Mouse (Mus musculus): ENCODE measurements around the gene Ifnar2.
A peak's percentile ranks its signal among the peaks of the same experiment; 100 is the strongest.

Gene Ifnar2

DNA sequence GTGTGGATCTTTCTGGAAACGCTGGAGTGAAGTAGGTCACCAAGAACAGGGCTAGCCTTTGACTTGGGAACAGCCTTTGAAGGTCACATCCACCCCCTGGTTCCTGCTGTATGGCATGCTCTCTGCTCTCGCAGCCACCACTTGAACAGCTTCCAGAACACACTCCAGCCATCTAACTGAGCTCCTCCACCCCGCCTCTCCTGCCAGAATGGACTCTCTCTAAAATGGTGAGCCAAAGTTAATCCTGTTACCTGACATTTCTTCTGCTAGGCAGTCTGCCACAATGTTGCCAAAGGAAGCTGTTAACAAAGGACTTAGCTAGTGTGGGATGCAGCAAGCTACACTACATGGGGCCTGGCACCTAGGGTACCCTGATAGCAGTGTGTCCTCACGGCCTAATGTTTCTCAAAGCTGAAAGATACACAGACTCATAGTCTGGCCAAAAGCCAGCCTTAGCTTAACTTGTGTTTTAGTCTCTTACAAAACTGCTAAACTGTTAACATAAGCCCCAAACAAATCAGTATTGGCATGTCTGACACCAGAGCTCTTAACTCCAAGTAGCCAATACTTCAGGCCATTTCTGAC lies 22.3 kb downstream of the Ifnar2 start:
- DNase-seq (ENCODE audit: low read depth), result peak; percentile 28

DNA sequence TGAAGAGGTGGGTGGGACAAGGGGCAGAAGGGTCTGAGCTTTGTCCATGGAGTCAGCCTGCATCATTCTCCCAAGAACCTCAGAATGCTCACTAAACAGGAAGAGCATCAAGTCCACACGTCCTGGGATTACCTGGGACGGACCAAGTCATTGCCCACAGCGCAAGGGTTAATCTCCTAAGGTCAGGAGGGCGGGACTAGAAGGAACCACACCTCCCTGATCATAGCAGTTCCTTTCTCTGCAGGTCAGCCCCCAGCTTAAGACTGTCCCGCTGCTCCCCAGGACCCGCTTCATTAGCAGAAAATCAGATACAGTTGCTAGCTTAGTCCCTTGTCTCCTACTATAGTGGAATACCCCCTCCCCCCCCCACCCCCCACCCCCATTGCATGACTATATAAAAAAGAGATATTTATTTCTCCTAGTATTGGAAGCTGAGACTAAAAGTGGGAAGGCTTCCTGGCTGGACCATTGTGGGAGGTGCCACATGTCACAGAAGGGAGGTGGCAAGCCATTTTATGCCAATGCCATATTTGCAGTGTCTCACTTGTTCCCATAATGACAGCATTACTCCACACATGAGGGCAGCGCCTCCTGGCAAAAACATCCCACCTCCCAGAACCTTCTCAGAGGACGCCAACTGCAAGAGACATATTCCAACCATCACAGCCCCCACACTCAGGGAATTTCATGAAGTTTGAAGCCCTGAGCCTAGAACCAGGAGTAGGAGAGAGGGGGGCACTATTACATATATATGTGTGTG lies 23.2 kb downstream of the Ifnar2 start:
- DNase-seq (ENCODE audit: low read depth), result no peak

DNA sequence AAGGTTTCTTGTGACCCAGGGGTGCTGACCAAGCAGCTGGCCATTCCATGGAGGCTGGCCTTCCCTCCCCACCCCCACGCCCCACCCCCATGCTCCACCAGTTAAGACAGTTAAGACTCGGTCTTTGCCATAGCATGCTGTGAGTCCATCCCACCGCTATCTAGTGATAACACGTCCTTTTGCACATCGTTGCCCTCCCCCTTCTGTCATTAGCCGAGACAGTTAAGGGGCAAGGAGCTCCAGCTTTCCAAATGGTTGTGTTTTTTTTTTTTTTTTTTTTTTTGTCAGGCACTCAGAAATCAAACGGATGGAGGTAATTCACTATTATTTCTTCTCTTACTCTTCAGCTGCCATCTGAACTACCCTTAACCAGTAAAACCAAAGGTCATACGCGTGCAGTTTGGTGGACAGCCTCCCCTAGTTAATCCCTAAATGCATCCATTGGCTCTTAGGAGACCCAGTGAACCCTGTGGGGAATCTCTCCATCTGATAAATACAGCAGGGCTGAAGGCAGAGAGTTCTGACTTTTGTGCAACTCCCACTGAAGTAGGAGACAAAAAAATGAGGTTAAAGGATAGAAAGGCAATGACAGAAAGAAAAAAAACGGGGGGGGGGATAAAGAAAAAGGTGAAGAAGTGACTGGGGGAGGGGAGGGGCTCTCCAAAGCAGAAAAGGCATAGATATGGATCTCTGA lies 24.4 kb downstream of the Ifnar2 start:
- no peak for DNase-seq (ENCODE audit: low read depth)

DNA sequence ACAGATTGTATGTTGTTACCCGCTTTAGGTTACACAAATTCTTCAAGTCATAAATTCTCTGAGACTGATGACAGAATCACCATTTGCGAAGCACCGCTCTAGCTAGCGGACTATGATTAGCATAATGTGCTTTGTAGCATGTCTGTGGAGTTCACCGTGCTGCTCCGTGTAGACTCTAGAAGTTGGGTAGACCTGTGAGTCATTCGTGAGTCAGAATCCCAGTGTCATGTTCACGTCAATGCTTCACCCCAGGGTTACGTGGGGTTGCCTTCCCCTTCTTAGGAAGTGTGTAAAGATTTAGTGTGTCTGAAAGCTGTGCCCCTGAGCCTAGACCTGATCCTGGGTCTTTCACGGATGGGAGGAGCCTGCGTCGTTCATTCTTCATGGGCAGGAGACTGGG lies 25.4 kb downstream of the Ifnar2 start:
- peak; percentile 51 for DNase-seq (ENCODE audit: low read depth)

DNA sequence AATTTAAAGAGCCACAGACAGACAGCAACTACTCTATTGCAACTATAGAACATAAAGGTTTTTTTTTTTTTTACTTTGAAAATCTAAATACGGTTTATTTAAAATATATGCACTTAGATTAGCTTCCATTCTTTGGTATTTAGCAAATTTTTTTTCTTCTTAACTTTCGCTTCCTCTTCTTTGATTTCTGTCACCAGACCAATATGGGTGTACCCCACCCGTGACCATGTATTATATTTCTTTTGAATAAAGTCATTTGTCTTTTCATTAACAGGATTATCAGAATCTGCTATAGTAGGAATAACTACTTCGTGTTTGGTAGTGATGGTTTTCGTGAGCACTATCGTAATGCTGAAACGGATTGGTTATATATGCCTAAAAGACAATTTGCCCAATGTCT lies 26.4 kb downstream of the Ifnar2 start:
- DNase-seq (ENCODE audit: low read depth), result no peak

DNA sequence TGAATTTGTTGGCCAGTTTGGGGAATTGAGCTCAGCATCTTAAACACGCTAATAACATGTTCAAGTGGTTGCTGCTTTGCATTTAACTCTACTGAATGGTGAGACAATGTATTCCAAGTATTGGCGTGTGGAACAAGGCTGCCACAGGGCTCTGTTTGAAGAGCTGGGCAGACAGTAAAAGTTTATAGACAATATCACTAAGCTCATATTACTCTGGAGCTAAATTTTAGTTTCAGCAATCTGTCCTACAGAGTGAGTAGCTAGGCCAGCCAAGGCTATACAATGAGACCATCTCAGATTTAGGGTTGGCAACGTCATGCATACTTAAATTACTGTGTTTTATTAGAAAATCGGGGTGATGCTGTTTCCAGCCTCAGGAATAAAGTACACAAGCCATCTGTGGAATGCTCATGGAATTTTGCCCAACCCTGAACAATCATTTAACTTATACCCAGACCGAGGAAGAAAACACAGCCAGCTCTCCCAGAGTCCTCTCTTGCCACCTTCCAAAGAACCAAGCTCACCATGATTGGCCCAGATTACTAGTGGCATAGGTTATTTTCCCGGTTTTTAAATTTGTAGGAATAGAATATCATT lies 29.1 kb downstream of the Ifnar2 start:
- peak; percentile 12 for DNase-seq (ENCODE audit: low read depth)

DNA sequence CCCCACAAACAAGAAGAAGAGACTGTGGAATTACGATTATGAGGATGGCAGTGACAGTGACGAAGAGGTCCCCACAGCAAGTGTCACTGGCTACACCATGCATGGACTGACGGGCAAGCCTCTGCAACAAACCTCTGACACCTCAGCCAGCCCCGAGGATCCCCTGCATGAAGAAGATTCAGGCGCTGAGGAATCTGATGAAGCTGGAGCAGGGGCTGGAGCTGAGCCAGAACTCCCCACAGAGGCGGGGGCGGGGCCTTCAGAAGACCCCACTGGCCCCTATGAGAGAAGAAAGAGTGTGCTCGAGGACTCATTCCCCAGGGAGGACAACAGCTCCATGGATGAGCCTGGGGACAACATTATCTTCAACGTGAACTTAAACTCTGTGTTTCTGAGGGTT lies 31.2 kb downstream of the Ifnar2 start:
- no peak for DNase-seq (ENCODE audit: low read depth)

DNA sequence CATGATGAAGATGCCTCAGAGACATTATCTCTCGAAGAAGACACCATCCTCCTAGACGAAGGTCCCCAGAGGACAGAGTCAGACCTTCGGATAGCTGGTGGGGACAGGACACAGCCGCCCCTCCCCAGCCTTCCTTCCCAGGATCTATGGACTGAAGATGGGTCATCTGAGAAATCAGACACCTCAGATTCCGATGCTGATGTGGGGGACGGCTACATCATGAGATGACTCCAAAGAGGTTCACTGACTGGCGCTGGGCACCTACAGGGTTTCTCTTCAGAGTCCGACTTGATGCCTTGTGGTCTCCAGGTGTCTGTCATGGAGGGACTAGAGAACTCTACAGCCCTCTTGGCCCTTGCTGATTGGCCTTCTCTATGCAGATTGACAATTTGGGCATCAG lies 31.6 kb downstream of the Ifnar2 start:
- DNase-seq (ENCODE audit: low read depth), result no peak

DNA sequence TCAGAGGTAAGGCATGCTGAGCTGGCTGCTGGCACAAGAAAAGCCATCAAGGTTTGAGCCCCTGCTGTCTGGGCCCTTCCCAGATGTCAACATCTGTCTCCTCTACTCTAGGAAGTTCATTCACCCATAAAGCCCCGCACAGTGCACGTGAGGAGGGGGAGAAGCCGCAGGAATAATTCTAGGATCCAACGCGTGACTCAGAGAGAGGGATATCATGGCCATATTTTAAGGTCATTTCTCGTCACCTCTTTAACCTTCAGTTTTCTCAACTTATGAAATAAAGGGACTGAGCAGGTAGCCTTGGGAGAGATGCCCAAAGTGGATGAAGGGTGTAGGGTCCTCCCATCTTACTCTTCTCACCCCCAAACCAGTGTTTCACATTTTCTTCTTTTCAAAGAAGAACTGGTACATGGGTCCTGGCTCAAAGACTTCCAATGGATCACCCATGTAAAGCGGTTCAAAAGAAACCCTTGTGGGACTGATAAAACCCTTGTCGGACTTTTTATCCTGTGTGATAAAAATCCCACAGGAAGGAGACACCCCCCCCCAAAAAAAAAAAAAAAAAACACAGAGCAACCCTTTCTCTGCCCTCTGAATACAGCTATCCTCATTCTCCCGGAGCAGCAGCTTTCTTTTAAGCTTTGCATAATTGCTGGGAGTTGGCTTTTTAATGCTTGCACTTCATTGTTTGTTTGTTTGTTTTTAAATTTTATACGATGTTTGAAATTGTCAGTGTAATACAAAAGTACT lies 32.4 kb downstream of the Ifnar2 start:
- no peak for DNase-seq (ENCODE audit: low read depth)

DNA sequence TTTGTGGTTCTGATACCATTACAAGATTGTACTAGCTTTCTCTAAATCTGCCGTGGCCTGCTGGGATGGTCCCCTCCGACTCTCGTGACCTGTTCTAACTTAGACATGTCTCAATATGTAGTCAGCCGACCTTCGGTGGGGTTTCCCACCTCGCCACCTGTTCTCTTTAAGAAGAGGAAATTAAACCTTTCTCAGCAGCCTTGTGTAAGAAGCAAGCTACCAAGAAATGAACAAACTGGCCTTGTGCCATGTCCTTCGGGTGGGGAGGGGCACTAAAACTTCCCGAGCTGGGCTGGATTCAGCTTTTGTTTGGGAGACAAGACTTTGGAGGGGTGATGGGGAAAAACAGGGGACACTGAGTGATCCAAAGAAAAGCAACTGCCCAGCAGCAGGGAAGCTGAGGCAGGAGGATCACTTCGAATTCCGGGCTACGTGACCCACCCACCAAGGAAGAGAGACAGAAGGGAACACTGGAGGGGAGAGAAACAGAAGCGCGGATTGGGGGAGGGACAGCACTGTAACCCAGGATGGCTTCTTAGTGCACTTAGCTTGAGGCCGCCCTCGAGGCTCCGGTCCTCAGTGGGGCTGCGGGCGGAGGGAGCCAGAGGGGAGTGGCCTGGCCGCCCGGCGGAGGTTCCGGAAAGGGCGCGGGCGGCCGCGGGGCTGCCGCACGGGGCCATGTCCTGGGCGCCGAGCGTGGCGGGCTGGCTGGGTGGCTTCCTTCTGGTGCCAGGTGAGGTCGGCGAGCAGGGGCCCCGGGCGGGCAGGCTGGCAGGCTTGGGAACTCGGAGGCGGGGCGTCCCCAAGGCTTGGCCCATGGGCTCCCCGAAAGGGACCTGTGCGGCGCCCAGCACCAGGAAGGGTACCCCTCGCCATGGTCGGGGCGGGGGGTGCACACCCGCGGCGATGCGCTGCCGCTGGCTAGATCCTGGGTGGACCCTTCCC lies 33.3 kb downstream of the Ifnar2 start, which contains the start of gene Il10rb:
Gene Il10rb (plus strand): TSS at position 525 of the 945 bp plus-strand sequence.
- DNase-seq (ENCODE audit: low read depth), result peak; percentile 72

DNA sequence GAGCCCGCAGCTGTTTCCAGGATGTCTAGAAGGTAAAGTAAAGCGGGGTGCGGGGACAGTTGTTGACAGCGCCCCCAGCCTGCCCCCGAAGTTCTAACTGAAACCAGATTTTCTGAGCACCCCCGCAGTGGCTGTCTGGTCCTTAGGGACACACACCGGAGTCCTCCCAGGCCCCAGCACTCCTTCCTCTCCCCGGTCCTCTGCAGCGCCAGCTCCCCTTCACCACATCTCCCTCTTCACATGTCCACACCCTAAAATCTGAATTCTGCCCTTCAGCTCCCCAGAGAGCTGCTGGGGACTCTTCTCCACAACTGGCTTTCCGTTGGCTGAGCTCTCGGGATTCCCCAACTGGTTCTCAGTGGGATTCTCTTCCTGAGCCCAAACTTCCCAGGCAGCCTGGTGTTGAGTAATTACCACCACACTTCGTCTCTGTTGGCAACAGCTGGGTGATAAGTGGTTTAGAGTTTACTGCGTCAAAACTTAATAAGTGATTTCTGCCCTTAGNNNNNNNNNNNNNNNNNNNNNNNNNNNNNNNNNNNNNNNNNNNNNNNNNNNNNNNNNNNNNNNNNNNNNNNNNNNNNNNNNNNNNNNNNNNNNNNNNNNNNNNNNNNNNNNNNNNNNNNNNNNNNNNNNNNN lies 34.1 kb downstream of the Ifnar2 start:
- peak; percentile 65 for DNase-seq (ENCODE audit: low read depth)

DNA sequence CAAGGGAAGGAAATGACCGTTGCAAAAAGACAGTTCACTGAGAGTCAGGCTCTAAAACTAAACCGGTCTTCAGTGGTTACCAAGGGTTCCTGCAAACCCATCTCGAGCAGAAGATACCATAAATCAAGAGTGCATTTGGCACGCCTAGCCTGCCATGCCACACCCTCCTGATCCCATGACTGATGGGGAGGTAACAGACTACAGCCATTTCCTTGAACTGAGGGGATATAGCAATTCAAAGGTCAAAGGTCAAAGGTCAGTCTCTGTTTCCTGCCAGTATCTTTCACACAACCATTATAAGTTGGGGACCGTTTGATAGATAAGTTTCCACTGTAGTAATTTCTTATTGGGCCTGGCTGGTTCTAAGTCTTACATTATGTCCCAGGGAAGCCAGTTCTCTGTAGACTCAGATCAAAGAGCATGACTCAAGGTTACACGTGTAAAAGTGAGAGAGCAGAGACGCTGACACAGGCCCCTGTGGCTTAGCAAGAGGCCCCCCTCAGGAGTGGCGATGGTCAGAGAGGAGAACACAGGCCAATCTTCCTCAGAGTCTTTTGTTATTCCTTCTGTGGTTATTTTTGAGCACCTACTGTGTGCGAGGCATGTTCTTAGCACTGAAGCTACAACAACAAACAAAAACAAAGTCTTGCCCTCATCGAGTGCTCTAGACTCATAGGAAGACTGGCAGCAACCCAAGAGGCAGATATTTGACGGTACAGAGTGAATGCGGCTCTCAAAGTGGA lies 40.7 kb downstream of the Ifnar2 start:
- no peak for DNase-seq (ENCODE audit: low read depth)

DNA sequence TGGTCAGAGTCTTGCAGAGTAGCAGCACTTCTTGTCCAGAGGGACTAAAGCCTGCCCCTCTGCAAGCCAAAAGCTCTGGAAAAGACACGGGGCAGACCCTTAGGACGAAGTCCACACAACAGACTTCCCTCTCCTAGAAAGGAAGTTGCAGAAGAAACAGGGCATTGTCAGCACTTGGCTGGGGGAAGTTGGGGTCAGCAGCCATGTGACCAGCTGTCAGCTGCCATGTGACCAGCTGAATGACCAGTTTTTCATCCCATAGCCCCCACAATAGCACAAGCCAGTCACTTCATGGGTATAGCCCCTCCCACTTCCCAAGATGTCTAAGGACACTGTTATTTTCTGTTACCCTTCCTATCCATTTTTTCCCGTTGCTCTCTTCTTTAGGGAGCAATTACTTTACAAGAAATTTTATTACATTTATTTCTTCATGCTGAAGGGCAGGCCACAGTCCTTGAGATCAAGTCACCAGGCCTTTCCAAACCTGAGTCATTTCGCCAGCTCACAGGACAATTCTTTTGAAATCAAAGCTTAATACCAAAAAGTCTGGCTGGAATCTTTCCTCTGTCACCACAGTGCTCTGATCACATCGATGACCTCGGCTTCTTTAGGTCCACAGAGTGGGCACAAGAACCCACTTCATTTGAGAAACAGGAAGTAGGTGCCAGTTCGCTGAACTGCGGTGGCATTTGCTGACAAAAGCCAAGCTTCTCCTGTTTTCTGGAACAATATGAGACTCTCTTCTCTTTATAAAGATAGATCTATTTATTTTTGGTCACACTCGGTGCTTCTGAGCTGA lies 43.0 kb downstream of the Ifnar2 start:
- no peak for DNase-seq (ENCODE audit: low read depth)

DNA sequence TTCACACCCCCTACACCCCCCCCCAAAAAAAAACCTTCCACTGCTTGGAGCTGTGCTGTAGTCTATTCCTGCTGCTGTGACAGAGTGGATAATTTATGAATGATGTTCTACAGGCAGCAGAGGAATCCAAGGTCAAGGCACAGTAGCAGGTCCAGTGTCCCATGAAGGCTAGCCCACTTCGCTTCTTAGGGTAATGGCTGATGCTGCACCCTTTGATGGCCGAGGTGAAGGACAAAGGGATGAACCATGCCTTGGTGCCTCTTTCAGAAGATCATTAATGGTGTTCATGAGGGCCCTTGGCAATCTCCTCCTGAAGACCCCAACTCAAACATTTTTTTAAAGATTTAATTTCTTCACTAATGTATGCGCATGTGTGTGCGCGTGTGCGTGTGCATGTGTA lies 43.8 kb downstream of the Ifnar2 start:
- no peak for DNase-seq (ENCODE audit: low read depth)

DNA sequence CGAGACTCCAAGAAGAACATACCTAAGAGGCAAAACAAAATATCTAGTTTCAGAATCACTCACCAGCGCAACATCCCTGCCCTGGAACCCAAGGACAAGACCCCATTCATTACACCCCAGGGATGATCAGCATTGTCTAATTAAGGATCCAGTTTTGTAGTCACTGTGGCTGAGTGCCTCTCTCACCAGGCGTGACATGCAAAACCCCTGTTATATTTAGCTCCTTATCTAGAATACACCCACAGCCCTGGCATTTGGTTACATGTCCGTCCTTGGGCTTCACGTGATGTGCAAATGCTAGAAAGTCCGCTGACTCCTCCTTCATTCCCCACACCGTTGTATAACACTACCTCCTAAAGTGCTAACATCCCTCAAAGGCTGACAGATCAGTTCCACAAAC lies 44.4 kb downstream of the Ifnar2 start:
- DNase-seq (ENCODE audit: low read depth), result no peak

DNA sequence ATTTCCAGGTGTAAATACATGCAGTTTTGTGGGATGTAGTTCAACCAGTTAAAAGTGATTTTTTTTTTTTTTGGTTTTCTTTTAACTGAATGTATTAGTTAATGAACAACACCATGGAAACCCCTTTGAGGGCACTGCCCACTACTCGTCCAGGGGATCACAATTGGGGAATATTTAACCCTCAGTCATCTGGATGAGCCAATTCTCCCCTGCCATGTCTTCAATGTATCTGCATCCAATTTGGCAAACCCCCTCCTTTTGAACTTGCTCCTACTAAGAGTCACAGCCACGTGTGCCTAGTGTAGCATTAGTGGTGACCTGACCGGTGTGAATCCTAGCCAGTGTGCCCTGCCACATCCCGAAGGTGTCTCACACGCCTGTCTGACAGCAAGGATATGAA lies 45.9 kb downstream of the Ifnar2 start:
- no peak for DNase-seq (ENCODE audit: low read depth)

DNA sequence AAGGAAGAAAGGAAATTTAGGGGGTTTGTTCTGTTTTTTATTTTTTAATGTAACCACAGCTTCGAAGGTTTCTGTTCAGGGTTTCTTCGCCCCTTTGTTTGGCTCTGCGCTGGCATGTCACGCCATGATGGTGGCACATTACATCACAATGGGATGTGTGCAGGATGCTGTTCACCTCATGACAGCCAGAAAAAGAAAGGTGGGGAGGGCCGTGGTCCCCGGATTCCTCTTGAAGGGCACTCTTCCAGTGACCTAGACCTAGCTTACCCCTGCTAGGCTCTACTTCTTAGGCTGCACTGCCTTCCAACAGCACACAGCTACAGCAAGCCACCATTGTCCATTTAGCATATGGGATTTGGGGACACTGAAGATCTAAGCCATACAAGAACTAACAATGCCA lies 53.2 kb downstream of the Ifnar2 start:
- no peak for DNase-seq (ENCODE audit: low read depth)

DNA sequence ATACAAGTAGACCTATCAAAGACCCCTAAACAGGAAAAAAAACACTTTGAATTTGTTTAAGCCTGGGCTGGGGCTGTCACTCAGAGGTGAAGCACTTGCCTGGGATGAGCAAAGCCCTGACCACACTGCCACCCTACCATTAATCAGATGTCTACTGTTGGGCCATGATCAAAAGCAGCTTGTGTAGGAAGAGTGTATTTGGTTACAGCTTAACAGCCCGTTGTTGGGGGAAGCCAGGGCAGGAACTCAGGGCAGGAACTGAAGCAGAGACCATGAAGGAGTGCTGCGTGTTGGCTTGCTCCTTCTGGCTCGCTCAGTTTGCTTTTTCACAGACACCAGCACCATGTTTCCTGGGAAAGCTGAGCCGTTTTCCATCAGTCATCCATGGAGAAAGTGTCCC lies 54.0 kb downstream of the Ifnar2 start:
- DNase-seq (ENCODE audit: low read depth), result no peak

DNA sequence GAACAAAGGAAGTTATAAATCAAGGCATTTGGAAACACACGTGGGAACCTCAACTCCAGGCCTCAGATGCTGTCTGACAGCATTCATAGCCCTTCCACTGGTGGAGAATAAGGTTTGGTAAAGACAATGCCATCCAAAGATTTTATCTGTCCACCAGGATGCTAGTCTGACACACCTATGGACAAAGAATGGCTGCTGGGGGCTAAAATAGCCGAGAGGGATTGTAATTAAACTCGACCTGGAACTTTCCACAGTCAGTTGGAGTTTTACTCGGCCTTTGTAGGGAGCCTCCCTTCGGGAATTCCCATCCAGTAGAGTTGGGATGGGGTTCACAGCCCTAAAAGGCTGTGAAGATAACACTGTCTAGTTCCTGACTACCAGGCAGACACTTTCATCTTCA lies 54.9 kb downstream of the Ifnar2 start:
- no peak for DNase-seq (ENCODE audit: low read depth)

Measured in NIH3T3 (cell line).